Mouse (Mus musculus) 416B (cell line): Measurements from ENCODE around the gene Fam171a1.
A peak's percentile ranks its signal among the peaks of the same experiment; 100 is the strongest.
"Not testable (repeated sequence)": the region's sequence is repeated elsewhere in the genome, so short reads cannot be mapped to it uniquely, and the experiment has no call there.

Source experiments
- DNase-seq: peaks from one replicate; pipeline ENCODE4 v3.0.0; 2011; ENCODE audit warnings: low read depth

The Fam171a1 gene

DNA sequence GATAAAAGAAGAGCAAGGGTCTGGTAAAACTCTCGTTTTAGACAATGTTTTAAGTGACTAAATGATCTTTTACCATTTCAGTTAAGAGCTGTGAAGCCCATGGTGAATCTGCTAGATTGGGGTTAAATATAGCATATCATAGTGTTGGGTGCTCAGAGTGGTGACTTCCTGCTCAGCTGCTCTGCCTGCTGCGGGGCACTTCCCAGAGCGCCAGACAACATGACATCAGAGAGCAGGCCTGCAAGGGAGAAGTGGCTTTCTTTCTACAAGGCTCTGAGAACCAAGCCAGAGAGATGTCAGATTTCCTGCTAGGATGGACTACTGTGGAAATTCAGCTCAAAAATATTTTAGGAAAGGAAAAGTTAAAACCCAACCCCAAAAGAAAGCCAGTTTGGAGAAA, 57.8 kb downstream of the Fam171a1 start:
- peak; percentile 33 for DNase-seq

DNA sequence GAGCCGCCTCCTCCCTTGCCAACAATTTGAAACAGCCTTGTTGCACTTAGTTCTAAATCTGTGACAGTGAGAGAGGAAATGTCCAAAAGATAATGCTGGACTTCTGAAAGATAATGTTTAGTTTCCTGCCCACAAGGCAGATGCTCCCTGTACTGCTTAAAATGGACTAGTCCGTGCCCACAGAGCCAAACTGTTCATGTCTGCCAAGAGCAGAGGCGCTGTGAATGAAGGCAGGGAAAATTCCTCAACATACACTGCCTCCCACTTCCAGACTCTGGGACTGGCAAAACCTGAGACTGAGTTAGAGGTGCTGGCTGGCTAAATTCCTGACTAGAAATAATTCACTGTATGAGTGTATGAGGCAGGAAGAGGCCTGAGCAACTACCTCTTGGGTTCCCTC, 58.6 kb downstream of the Fam171a1 start:
- DNase-seq, result no peak

DNA sequence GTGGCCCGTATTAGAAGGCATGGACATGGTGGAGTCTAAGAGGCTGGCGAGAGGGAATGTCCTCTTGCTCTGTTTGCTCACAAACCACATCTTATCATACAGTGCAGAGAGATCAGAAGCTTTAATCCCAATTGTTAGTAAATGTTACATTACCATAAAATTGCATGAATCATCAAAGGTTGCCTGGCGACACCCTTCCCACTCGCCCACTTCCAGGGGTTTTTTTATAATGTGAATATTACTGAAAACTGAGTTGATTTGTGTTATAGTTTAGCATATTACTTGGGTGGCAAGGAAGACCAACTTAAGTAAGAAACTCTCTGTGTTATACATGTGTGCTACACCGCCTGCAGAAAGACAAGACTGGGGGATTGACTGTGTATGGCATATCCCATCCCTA, 60.9 kb downstream of the Fam171a1 start:
- DNase-seq, result no peak

DNA sequence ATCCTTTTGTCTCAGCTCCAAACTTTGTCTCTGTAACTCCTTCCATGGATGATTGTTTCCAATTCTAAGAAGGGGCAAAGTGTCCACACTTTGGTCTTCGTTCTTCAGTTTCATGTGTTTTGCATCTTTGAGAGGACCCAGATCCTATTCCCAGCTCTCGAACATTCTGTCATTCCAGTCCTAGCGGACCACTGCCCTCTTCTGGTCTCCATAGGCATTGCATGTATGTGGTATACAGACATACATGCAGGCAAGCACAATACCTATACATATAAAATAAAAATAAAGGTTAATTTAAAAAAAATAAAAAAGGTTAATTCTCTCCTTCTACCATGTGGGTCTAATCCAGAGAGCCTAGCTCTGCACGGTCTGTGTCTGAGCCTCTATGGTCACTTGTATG, 62.0 kb downstream of the Fam171a1 start:
- DNase-seq, result peak; percentile 28

DNA sequence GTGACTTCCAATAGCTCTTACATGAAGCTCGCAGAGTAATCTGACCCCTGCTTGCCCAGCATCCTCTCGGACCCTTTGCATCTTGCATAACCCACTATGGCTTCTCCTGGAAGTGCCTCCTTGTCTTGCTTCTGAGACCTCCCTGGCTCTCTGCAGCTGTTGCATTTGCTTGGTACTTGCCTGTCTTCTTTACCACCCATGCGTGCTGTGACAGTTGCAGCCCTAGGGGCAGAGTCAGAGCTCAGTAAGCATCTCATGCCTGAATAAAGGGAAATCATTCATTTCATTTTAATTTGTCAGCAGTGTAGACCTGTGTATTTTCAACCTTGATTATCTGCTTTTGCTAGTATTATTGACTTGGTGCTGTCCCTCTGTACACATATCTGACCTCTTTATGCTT, 62.7 kb downstream of the Fam171a1 start:
- no peak for DNase-seq

DNA sequence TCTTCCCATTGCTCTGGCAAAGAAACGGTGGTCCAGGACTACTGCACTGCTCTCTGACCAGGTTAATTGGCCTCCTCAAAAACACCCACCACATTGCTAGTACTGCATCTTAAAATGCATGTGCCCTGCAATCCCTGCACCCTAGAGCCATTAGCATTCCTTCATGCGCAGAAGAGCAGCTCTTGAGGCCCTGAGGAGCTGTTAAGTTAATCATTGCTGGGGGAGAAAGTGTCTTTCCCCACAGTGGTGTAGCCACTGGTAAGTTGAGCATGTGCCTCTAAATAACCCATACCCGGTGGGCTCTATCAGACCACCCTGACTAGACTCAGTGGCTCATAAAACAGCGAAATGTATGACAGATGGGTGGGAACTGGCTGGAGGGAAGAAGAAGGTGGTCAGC, 66.5 kb downstream of the Fam171a1 start:
- DNase-seq, result no peak

DNA sequence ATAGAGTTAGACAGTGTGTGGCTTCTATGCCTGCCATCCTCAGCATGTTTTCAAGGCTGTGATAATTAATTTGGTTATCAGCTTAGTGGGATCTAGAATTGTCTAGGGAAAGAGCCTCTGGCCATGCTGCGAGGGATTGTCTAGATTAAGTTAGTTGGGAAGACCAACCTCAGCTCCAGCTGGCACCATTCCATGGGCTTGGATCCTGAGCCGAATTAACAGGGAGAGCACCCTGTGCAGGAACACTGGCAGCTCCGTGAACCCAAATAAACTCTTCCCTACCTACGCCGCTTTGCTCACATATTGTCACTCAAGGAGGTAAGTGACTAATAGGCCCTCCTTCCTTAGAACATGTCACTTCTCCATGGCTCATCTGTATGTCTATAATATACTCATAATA, 69.6 kb downstream of the Fam171a1 start:
- no peak for DNase-seq

DNA sequence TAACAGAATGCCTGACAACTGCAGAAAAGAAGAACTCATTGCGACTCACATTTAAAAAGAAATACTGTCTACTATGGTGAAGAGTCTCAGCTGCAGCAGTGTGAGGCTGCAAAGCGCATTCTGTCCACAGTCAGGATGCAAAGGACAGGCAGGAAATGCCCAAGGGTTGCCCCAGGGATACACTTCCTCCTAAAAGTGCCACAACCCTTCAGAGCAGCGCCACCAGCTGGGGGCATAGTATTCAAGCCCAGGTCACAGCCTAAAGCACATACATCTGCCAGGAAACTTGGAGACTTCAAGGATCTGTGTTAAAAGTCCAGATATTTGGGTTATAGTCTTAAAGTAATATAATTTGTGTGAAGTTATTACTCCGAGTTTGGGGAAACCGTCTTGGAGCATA, 71.3 kb downstream of the Fam171a1 start:
- peak; percentile 48 for DNase-seq

DNA sequence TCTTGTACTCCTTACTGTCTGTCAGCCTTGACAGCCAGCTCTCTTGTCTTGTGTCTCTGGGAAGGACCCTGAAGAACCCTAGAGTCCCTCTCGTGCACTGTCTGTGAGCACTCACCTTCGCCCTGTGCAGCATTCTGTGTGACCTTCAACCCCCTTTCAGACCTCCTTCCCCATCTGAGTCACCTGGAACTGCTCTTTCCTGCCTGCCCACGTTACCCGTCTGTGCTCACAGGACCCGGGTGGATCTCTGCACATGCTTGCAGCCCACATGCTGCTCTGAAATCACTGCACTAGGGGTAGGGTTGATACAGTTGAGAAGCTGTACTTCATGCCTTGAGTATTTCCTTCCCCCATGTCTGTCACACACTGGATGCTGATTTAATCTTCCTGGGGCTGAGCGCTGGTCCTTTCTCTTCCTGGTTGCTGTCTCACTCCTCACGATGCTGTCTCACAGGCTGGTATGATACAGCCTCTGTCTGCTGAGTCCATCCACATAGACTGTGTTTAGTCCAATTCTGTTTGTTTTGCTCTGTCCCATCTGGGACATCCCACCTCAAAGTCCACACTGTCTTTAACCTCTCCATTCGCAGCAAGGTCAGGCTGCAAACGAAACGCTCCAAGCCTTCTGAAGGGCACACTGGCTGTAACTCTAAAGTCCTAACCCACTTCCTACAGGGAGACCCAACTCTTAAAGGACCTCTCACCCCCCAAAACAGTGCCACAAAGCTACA, 74.9 kb downstream of the Fam171a1 start:
- no peak for DNase-seq

DNA sequence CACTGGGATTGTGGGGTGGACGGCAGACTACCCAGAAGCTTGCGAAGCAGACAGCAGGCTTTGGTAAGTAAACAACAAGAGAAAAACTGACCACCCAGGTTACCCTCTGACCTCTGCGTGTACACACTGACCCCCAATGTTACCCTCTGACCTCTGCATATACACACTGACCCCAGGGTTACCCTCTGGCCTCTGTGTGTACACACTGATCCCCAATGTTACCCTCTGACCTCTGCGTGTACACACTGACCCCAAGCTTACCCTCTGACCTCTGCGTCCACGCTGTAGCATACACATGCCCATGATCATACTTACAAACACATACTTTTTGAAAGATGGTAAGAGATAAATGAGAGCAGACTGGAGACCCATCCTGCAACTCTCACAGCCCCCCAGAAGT, 77.1 kb downstream of the Fam171a1 start:
- DNase-seq, result no peak

DNA sequence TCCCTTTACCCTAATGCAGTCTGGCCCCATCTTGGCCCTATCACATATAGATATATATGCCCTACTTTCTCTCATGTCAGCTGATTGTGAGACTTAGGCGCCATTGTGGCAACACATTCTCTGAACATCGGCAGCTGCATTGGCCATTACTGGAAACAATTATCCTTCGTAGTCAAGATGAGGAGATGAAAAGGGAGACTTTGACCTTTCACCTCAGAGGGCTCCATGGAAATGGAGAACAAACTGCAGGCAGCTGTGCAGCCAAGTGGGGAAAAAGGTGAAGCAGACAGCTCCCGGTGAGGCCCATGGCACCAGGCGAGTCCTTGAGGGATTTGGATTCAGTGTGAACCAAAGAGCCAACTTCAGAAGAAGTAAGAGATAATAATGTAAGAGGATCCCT, 81.5 kb downstream of the Fam171a1 start:
- no peak for DNase-seq

DNA sequence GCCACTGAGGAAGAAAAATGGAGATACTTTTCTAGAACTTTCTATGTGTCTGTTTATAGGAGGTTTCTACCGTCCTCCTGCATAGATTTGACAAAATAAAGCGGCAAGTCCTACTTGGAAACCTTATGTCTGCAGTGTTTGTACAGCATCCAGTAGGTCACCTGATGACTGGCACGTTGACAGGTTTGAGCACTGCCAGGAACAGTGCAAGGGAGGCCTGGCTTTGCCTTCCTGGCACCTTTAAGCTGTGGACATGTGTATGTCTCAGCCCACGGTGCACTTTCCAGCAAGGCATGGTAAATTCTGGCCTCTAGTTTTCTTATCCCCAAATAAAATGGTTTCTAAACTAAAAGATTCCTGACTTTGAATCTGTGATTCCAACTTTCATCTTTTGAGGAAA, 86.4 kb downstream of the Fam171a1 start:
- no peak for DNase-seq

DNA sequence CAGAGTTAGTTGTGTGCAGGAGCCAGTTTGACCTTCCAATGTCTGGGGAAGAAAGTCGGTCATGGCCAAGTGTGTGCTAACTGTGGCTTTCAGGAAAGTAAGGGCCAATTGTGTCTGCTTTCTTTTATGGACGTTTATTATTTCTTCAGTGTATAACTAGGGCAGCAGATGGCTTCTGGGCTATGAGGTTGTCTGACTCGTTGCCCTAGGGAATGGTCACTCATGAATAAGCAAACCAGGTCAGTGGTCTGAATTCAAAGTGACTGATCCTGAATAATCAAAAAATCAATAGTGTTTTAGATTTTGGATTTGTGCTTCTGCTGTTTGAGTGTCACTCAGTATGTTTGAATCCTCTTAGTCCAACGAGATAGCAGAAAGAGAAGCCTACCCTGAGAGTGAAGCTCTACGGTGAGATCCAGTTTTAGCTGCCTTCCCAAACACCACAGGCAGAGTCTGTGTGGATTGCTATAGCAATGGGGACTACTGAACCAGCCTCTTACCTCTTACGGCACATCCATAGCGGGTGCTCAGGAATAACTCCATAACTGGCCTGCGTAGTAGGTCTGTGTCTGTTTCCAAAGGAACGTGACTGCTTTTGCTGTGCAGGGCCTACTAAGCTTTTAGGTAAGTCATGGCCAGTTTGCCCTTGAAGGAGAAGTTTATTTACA, 93.1 kb downstream of the Fam171a1 start:
- no peak for DNase-seq

DNA sequence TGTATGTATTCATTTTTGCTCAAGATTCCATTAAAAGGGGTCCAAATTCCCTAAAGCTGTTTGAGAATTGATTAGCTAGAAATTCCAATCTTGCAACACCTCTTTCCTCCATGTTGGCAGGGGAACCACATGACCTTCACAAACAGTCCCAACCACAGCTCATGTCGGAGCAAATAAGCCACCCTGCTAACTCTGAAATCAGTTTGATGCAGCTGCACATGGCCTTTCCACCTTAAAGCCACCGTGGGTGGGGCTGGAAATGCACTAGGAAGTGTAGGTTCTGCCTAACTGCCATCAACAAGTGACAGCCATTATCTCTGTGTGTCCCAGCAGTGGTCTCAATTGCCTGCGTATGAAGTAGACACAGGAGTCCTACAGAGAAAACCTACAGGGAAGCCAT, 101.5 kb downstream of the Fam171a1 start:
- no peak for DNase-seq

DNA sequence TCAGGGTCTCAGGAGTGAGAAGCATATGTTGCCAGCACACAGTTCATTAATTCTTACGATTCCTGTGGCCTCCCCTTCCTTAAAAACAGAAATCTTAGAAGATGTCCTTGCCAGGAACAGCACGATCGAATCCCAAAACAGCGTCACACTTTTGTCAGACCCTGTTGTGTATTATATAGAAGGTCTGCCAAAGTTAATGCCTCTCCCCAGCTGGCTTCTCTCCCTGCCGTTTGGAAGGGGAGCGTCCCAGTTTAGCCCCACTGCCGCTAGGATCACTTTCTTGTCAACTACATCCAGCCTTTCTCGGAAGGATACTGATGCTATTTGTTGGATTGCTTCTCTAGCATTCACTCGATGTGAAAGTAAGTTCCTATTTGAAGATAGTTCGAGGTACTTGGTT, 102.6 kb downstream of the Fam171a1 start:
- no peak for DNase-seq

DNA sequence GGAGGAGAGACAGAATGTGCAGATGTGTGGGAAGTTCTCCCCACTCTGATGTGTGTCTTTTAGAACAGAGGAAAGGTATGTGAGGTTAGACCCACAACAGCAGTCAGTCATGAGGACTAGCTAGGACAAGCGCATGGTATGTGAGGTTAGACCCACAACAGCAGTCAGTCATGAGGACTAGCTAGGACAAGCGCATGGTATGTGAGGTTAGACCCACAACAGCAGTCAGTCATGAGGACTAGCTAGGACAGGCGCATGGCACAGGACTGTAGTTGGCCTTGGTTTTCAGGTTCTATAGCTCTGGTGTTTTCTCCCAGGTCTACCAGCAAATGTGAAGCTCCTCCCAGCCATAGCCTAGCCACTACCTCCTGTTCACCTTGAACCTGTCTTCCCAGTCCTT, 103.6 kb downstream of the Fam171a1 start:
- DNase-seq, result not testable (repeated sequence)

DNA sequence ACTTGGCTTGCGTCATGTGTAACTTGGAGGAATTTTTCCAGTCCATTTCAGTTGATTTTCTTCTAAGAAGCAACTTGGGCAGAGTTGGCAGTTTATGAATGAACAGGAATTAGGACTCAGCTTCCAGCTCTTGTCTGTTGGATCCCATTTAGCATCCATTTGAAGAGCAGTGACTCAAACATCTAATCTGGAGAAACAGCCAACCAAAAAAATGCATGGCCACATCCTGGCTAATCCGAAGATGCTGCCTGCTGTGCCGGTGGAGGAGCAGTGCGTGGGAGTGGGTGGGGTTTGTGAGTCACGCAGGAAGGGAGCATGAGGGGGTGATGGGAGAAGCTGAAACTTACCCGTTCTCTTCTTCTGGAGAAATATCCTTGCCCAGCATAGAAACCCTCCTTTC, 104.2 kb downstream of the Fam171a1 start:
- DNase-seq, result no peak

DNA sequence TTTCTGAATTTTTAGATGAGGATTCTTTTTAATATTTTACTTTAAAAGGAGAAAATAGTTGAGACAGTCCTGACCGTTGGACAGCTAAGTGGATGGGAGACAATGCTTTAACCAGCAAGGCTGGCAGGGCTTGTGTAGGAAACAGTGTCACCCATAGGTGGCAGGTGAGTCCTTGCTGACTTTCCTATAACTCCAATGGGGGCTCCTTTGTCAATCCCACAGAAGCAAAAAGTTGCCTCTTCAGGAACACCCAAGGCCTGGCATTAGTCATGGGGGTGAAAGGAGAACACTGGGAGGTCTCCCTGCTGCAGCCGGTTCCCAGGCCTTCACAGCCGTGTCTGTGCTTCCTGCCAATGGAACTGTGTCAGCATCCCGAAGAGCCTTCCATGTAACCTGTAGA, 114.5 kb downstream of the Fam171a1 start:
- DNase-seq, result peak; percentile 31

DNA sequence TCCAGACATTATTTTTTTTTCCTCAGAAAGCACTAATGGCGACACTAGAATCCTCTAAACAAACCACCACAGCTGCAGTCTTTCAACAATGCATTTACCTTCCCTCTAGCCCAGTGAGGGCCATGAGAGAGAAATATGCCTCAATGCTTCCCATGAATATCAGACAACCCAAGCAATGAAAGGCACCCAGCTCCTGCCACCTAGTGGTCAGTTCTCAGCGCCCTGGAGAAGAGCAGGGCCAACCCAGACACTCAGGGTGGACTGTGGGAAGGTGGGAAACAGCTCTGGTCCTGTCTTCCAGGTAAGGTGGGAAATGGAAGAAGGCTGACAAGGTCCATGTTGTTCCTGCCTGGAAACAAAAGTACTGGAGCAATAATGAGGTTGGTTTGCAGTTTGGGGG, 115.0 kb downstream of the Fam171a1 start:
- peak; percentile 49 for DNase-seq

DNA sequence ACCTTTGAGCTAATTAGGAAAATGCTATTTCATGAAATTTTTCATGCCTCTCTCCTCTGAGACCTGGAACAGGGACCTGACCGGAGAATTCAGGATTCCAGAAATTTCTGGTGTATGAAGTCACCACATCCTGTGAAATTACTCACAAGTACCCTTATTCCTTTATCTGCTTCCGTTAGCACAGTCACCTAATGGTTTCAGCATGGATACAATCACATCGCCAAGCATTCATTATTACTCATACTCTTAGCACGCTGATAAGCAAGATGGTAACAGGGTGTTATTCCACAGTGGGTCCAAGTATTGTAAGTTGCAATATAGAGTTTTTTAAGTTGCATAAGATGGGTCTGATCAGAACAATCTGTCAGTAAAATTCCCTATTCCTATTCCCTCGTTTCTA, 125.2 kb downstream of the Fam171a1 start:
- peak; percentile 5 for DNase-seq

DNA sequence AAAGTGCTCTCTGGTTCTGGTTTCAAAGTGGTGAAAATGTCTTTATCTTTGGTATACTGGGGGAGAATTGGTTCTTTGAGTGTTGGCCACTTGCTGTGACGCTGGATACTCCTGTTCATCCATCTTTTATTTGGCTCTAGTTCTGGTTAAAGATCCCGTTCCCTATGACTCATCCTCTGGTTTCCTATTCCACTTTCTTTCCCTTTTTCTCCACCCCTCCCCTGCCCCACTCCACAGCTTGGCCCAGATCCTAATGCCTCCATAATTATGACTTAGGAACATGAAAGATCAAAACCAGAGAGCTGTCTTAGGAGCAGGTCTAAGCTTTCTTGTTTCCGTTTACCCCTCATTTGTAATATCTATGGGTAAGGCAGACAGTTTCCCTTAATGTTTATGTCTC, 130.2 kb downstream of the Fam171a1 start:
- no peak for DNase-seq

DNA sequence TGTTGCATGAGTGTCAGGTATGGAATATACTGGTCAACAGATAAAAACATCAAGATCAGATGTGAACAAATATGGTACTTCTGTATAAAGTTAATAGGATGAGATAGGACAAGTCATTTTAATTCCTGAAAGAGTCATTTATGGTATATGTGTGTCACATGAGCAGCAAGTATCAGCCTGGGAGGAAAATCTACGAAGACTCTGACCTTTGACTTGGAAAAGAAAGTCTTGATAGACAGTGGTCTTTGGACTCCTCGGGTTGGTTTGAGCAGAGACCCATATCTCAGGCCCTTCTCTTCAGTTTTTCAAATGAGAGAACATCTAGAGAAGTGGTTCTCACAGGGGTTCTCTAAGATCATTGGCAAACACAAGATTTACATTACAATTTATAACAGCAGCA, 137.3 kb downstream of the Fam171a1 start:
- DNase-seq, result no peak

DNA sequence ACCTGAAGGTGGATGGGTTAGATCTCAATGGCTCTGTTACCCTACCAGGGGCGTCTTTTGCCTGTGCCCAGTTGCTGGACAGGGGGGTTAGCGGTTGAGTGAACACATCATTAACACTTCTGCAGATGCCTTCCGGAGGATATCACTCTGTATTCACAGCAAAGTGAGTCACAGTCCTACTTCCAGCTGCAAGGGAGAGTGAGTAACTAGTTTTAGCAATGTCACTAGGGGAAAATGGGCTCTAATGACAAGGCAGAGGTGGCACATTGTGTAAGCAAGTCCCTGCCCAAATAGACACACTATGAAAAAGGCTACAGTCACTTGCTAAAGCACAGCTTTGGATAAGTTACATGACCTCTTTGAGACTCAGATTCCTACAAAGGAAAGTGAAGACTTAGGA, 152.4 kb downstream of the Fam171a1 start:
- DNase-seq, result peak; percentile 66

DNA sequence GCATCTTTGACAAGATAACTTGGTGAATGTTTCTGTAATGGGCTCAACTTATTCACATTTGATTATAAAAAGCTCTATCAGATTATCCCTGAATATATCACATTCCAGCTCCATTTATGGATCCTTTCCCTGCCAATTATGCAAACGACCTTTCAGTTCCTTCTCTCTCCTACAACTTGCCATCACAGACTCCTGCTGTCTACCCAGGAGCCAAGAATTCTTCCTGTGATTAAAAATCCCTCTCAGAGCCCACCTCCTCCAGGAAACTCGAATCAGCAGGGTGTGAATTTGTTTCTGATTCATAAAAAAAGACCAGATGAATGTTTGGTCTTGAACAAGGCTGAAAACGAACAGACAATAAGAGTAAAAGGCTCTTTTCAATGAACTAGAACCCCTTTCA, 153.9 kb downstream of the Fam171a1 start:
- DNase-seq, result no peak
